Comparison of ENCODE assay signal across 7 mouse cellular contexts in genomic region chr1:180904039-180904814, GRCm38 (mm10). TPM values are rescaled to one million over a fixed set of nuclear protein-coding genes. Genes with fewer than 3 reads are reported as not detected.
DNase-seq lines count a peak whose midpoint lies in the region; ATAC-seq lines count a peak whose summit lies in the region.

TSS of gene Pycr2 (plus strand) at chr1:180904293.

- peak within 1 kb of the TSS; percentile 91 for H3K4me2 ChIP-seq in midbrain, embryonic 13.5 days (replicated peaks)

- H3K9me3 ChIP-seq in embryonic facial prominence, embryonic 10.5 days = no peaks in the 10 kb centered on the region
- no peaks in the 10 kb centered on the region for H3K9me3 ChIP-seq in limb, embryonic 10.5 days (replicated peaks)
- no peaks in the 10 kb centered on the region for H3K9me3 ChIP-seq in midbrain, embryonic 13.5 days

- peak within 1 kb of the TSS; percentile 96 for H3K27ac ChIP-seq in embryonic facial prominence, embryonic 10.5 days (replicated peaks)
- peak within 1 kb of the TSS; percentile 91 for H3K27ac ChIP-seq in limb, embryonic 10.5 days
- peak within 1 kb of the TSS; percentile 85 for H3K27ac ChIP-seq in midbrain, embryonic 13.5 days

- peak within 1 kb of the TSS; percentile 97 for H3K4me3 ChIP-seq in embryonic facial prominence, embryonic 10.5 days
- peak within 1 kb of the TSS; percentile 76 for H3K4me3 ChIP-seq in limb, embryonic 10.5 days
- peak within 1 kb of the TSS; percentile 83 for H3K4me3 ChIP-seq in midbrain, embryonic 13.5 days (replicated peaks)

- H3K36me3 ChIP-seq in embryonic facial prominence, embryonic 10.5 days (replicated peaks) = peaks cover 40% of the 10 kb centered on the region
- H3K36me3 ChIP-seq in limb, embryonic 10.5 days = peaks cover 40% of the 10 kb centered on the region
- H3K36me3 ChIP-seq in midbrain, embryonic 13.5 days = peaks cover 34% of the 10 kb centered on the region

- peak within 1 kb of the TSS; percentile 89 for H3K9ac ChIP-seq in midbrain, embryonic 13.5 days (replicated peaks)

- no peaks in the 10 kb centered on the region for H3K27me3 ChIP-seq in embryonic facial prominence, embryonic 10.5 days (replicated peaks; ENCODE audit: low read depth, poor library complexity, severe bottlenecking)
- no peaks in the 10 kb centered on the region for H3K27me3 ChIP-seq in limb, embryonic 10.5 days (ENCODE audit: low read depth, poor library complexity, severe bottlenecking)
- no peaks in the 10 kb centered on the region for H3K27me3 ChIP-seq in midbrain, embryonic 13.5 days

- H3K4me1 ChIP-seq in embryonic facial prominence, embryonic 10.5 days = peaks cover 19% of the 10 kb centered on the region
- H3K4me1 ChIP-seq in limb, embryonic 10.5 days = peaks cover 25% of the 10 kb centered on the region
- H3K4me1 ChIP-seq in midbrain, embryonic 13.5 days (replicated peaks) = peaks cover 24% of the 10 kb centered on the region

- peak; percentile 96 for DNase-seq in adrenal gland, postnatal 10 days
- DNase-seq in embryonic facial prominence, embryonic 10.5 days (ENCODE audit: low spot score) = peak; percentile 97
- DNase-seq in gonadal fat pad, adult 2 months (ENCODE audit: low read depth) = peak; percentile 46
- DNase-seq in kidney, adult 11 months = peak; percentile 92
- DNase-seq in limb, embryonic 10.5 days (ENCODE audit: low spot score) = peak; percentile 95
- peak; percentile 93 for DNase-seq in spleen, adult 12 weeks (ENCODE audit: low spot score)

- WGBS in embryonic facial prominence, embryonic 10.5 days = under 1% methylated on average over 52 of the region's 52 CpGs
- under 1% methylated on average over 52 of the region's 52 CpGs for WGBS in limb, embryonic 10.5 days
- under 1% methylated on average over 52 of the region's 52 CpGs for WGBS in midbrain, embryonic 13.5 days

- ATAC-seq in midbrain, embryonic 13.5 days = peak; percentile 98

RNA-seq across cellular contexts. Expression of gene Pycr2, which starts in this region (rescaled TPM):
- total RNA-seq in adrenal gland, postnatal 10 days (2021) = 10 to 100 TPM; 32.6 to 34.7 TPM
- polyA plus RNA-seq in embryonic facial prominence, embryonic 10.5 days (2016; fragmentation: Nextera tagmentation; extraction: Ambion mirVana) = 141 and 149 TPM in 2 replicates
- 54.8 and 58.5 TPM in 2 replicates for polyA plus RNA-seq in gonadal fat pad, adult 2 months (2012; rRNA removed)
- 163 and 166 TPM in 2 replicates for polyA plus RNA-seq in limb, embryonic 10.5 days (2016; fragmentation: Nextera tagmentation; extraction: Ambion mirVana)
- polyA plus RNA-seq in midbrain, embryonic 13.5 days (2015; fragmentation: Nextera tagmentation; extraction: Ambion mirVana) = 76.6 and 83.1 TPM in 2 replicates

Comparison
In these comparisons a context has a peak if more than half of its experiments do, and no peak if none do; other contexts are left out.
1. Peak in every context shown above with its lines: DNase-seq, ATAC-seq, H3K4me3 ChIP-seq and H3K27ac ChIP-seq.
2. DNase-seq: peak in every context shown above with its lines; median percentile 97 in embryonic facial prominence, embryonic 10.5 days; 96 in adrenal gland, postnatal 10 days; 95 in limb, embryonic 10.5 days; 93 in spleen, adult 12 weeks; 92 in kidney, adult 11 months; 46 in gonadal fat pad, adult 2 months.